Mouse (Mus musculus) small intestine, adult 2 months (tissue): ENCODE results near the gene Ptgfrn.

Experiments
- CTCF ChIP-seq: fragments of 200-500 bp; IDR thresholded peaks from 2 replicates; pipeline ENCODE4 v1.5.1; 2012; ENCODE audit warnings: low read depth, mild to moderate bottlenecking, control low read depth, inconsistent platforms, low read length, moderate library complexity, mixed read lengths; ENCODE audit not compliant: insufficient replicate concordance, insufficient read length; ENCODE audit errors: extremely low read depth
- POLR2A ChIP-seq: fragments of 200-500 bp; IDR thresholded peaks from 2 replicates; pipeline ENCODE4 v1.6.1; 2012; ENCODE audit warnings: low read depth, mild to moderate bottlenecking, control low read depth, inconsistent platforms, low read length, moderate library complexity

DNA sequence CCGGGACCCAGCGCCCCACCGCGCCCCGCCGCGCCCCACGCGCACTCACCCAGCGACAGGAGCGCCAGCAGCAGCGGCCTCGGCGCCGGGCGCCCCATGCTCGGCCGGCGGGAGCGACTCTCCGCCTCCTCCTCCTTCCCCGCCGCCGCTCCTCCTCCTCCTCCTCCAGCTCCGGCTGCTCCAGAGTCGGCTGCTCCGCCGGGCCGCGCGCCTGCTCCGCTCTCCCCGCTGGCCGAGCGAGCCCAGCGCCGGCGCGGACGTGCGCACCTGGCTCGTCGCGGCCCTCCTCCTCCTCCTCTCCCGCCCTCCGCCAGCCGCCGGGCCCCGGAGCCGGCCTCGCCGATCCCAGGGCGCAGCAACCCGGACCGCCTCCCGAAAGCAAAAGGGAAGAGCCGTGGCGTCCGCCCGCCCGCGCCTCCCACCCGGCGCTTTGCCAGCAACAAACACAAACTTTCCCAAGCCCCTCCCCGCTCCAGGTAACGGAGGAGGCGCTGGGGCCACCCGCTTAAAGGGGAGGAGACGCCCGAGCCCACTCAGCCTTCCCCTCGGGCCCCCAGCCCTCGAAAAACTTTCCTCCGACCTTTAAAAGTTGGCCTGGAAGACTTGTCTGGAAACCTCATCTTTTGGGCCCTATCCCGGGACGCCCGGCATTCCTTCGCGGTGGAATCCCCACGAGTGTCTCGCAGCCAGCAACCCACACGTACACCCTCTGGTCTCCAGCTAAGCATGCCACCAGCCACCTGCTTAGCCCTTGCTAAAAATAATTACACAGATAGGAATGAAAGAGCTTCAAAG is at the start of gene Ptgfrn:
- no peak for TF ChIP-seq CTCF
- peak; percentile 27 for TF ChIP-seq POLR2A
